Mouse (Mus musculus) megakaryocyte, adult 5-6 weeks (primary cell): ENCODE data around the gene Stx18. TPM values are rescaled to one million over a fixed set of nuclear protein-coding genes. Genes with fewer than 3 reads are reported as not detected.

ENCODE experiments used
- ATAC-seq: 2 replicates; pipeline ENCODE4 v1.8.0; 2016; ENCODE audit warnings: mild to moderate bottlenecking, inconsistent platforms; ENCODE audit not compliant: poor library complexity, severe bottlenecking
- total RNA-seq, 2 experiments: library from RNA; stranded (forward) in 1 of 2; stranded (reverse) in 1 of 2; fragments of 153-499, 151-499 nt in 1 of 2; fragments of 221-1000, 200-1000 nt in 1 of 2; gene quantifications; 2 replicates each; pipeline versions ENCODE4 v1.2.3 to v1.2.4; 2015 to 2017

The Stx18 gene
- total RNA-seq, 2 experiments from 2014 or later = 22.8 to 49.0 TPM

- ATAC-seq = no peak
Observed at GRCm38 (mm10) chr5:38126519-38127306, 88.2 kb downstream of the Stx18 start.

GRCm38 (mm10) chr5:38129339-38129738 is 90.8 kb downstream of the Stx18 start:
- ATAC-seq = no peak

- ATAC-seq = no peak
Observed at GRCm38 (mm10) chr5:38136247-38136646, 97.7 kb downstream of the Stx18 start.

GRCm38 (mm10) chr5:38137163-38137562 is 98.6 kb downstream of the Stx18 start:
- ATAC-seq = no peak

- no peak for ATAC-seq
Observed at GRCm38 (mm10) chr5:38140893-38141292, 102.4 kb downstream of the Stx18 start.

GRCm38 (mm10) chr5:38146524-38146923 is 108.0 kb downstream of the Stx18 start:
- no peak for ATAC-seq

- ATAC-seq = no peak
Observed at GRCm38 (mm10) chr5:38151264-38151663, 112.7 kb downstream of the Stx18 start.

- no peak for ATAC-seq
Observed at GRCm38 (mm10) chr5:38152201-38153108, 113.9 kb downstream of the Stx18 start.

GRCm38 (mm10) chr5:38153636-38154035 is 115.1 kb downstream of the Stx18 start:
- no peak for ATAC-seq

GRCm38 (mm10) chr5:38157481-38158020 is 119.0 kb downstream of the Stx18 start:
- no peak for ATAC-seq

GRCm38 (mm10) chr5:38158501-38158946 is 120.0 kb downstream of the Stx18 start:
- no peak for ATAC-seq

GRCm38 (mm10) chr5:38158947-38159633 is 120.5 kb downstream of the Stx18 start:
- ATAC-seq = no peak

- no peak for ATAC-seq
Observed at GRCm38 (mm10) chr5:38159634-38160413, 121.3 kb downstream of the Stx18 start, which contains the start of gene Nsg1. Gene Nsg1, minus strand, starts transcription at chr5:38159907.

GRCm38 (mm10) chr5:38168497-38168896 is 130.0 kb downstream of the Stx18 start:
- no peak for ATAC-seq

GRCm38 (mm10) chr5:38173766-38174165 is 135.2 kb downstream of the Stx18 start:
- ATAC-seq = no peak

- no peak for ATAC-seq
Observed at GRCm38 (mm10) chr5:38174256-38174912, 135.8 kb downstream of the Stx18 start.

- no peak for ATAC-seq
Observed at GRCm38 (mm10) chr5:38184688-38185285, 146.2 kb downstream of the Stx18 start.

- ATAC-seq = no peak
Observed at GRCm38 (mm10) chr5:38187006-38187405, 148.5 kb downstream of the Stx18 start.
